Mouse (Mus musculus) MEL (cell line): ENCODE measurements around the gene Lrrc4b. TPM values are rescaled to one million over a fixed set of nuclear protein-coding genes. Genes with fewer than 3 reads are reported as not detected.

ENCODE experiments used
- DNase-seq: peaks from one replicate; pipeline ENCODE4 v3.0.0; 2011; ENCODE audit warnings: low read depth, low spot score
- H3K27ac ChIP-seq: 2 replicates; pipeline ENCODE4 v1.5.1; 2012; ENCODE audit warnings: low read depth, mild to moderate bottlenecking, control low read depth, low read length, moderate library complexity; ENCODE audit not compliant: control insufficient read depth
- H3K27me3 ChIP-seq, 2 experiments: fragments of 150-350 bp in 1 of 2; sonication (generic) in 1 of 2; 2 replicates each; pipeline ENCODE4 v1.6.1; 2012; ENCODE audit warnings: low read length in 2 of 2, mild to moderate bottlenecking in 2 of 2, improper control_type of control experiment in 1 of 2, moderate library complexity in 1 of 2; ENCODE audit not compliant: insufficient read depth in 2 of 2, control insufficient read depth in 1 of 2
- H3K36me3 ChIP-seq, 2 experiments: 2 replicates each; pipeline ENCODE4 v1.6.1; 2012 to 2014; ENCODE audit warnings: low read length in 2 of 2, improper control_type of control experiment in 1 of 2, inconsistent platforms in 1 of 2, mild to moderate bottlenecking in 1 of 2; ENCODE audit not compliant: insufficient read depth in 2 of 2, control insufficient read depth in 1 of 2
- H3K4me1 ChIP-seq, 2 experiments: fragments of 150-350 bp in 1 of 2; sonication (generic) in 1 of 2; 2 replicates each; pipeline ENCODE4 v1.6.1; 2012; ENCODE audit warnings: low read length in 2 of 2, improper control_type of control experiment in 1 of 2, mild to moderate bottlenecking in 1 of 2; ENCODE audit not compliant: insufficient read depth in 2 of 2, control insufficient read depth in 1 of 2
- H3K4me3 ChIP-seq, 2 experiments: fragments of 150-350 bp in 1 of 2; sonication (generic) in 1 of 2; 2 replicates each; pipeline ENCODE4 v1.5.1; 2012; ENCODE audit warnings: low read depth in 2 of 2, low read length in 2 of 2, mild to moderate bottlenecking in 2 of 2, moderate library complexity in 2 of 2, control low read depth in 1 of 2, improper control_type of control experiment in 1 of 2; ENCODE audit not compliant: control insufficient read depth in 1 of 2, insufficient read depth in 1 of 2
- H3K79me2 ChIP-seq: 2 replicates; pipeline ENCODE4 v1.6.1; 2012; ENCODE audit warnings: mild to moderate bottlenecking, low read length, moderate library complexity; ENCODE audit not compliant: control insufficient read depth, poor library complexity, insufficient read depth
- H3K9ac ChIP-seq: 2 replicates; pipeline ENCODE4 v1.6.1; 2012; ENCODE audit warnings: low read depth, mild to moderate bottlenecking, control low read depth, low read length, moderate library complexity; ENCODE audit not compliant: control insufficient read depth, poor library complexity, severe bottlenecking
- H3K9me3 ChIP-seq: fragments of 150-350 bp; sonication (generic); replicated peaks from 2 replicates; pipeline ENCODE4 v1.6.1; 2012; ENCODE audit warnings: mild to moderate bottlenecking, low read length, improper control_type of control experiment, moderate library complexity; ENCODE audit not compliant: insufficient read depth
- BHLHE40 ChIP-seq: IDR thresholded peaks from 2 replicates; pipeline ENCODE4 v1.6.1; 2012; ENCODE audit warnings: low read depth, mild to moderate bottlenecking, inconsistent platforms, low read length, improper control_type of control experiment, borderline replicate concordance
- E2F4 ChIP-seq: IDR thresholded peaks from 2 replicates; pipeline ENCODE4 v1.6.1; 2011; ENCODE audit warnings: low read depth, low read length, improper control_type of control experiment, borderline replicate concordance
- ELF1 ChIP-seq: IDR thresholded peaks from 2 replicates; pipeline ENCODE4 v1.6.1; 2014; ENCODE audit warnings: low read depth, mild to moderate bottlenecking, inconsistent platforms, low read length, improper control_type of control experiment, moderate library complexity
- EP300 ChIP-seq, 2 experiments: IDR thresholded peaks; 2 replicates each; pipeline ENCODE4 v1.6.1; 2011; ENCODE audit warnings: improper control_type of control experiment in 2 of 2, low read length in 2 of 2, low read depth in 1 of 2, mild to moderate bottlenecking in 1 of 2
- ETS1 ChIP-seq: IDR thresholded peaks from 2 replicates; pipeline ENCODE4 v1.6.1; 2012; ENCODE audit warnings: low read depth, mild to moderate bottlenecking, inconsistent platforms, low read length, improper control_type of control experiment, moderate library complexity
- GABPA ChIP-seq: IDR thresholded peaks from 2 replicates; pipeline ENCODE4 v1.6.1; 2012; ENCODE audit warnings: low read depth, mild to moderate bottlenecking, inconsistent platforms, low read length, improper control_type of control experiment, moderate library complexity
- GATA1 ChIP-seq: IDR thresholded peaks from 2 replicates; pipeline ENCODE4 v1.6.1; 2011; ENCODE audit warnings: low read depth, low read length, improper control_type of control experiment
- MAFK ChIP-seq: IDR thresholded peaks from 2 replicates; pipeline ENCODE4 v1.6.1; 2011; ENCODE audit warnings: low read depth, mild to moderate bottlenecking, low read length, improper control_type of control experiment, borderline replicate concordance
- MAX ChIP-seq: IDR thresholded peaks from 2 replicates; pipeline ENCODE4 v1.6.1; 2011; ENCODE audit warnings: low read length, improper control_type of control experiment
- MEF2A ChIP-seq: IDR thresholded peaks from 2 replicates; pipeline ENCODE4 v1.6.1; 2014; ENCODE audit warnings: low read depth, mild to moderate bottlenecking, inconsistent platforms, low read length, improper control_type of control experiment; ENCODE audit not compliant: poor library complexity, insufficient replicate concordance, severe bottlenecking; ENCODE audit errors: extremely low read depth
- NELFE ChIP-seq: IDR thresholded peaks from 2 replicates; pipeline ENCODE4 v1.6.1; 2011; ENCODE audit warnings: low read depth, low read length, improper control_type of control experiment
- NRF1 ChIP-seq: IDR thresholded peaks from 2 replicates; pipeline ENCODE4 v1.6.1; 2014; ENCODE audit warnings: low read depth, mild to moderate bottlenecking, inconsistent platforms, low read length, improper control_type of control experiment, moderate library complexity; ENCODE audit not compliant: poor library complexity, insufficient read depth, severe bottlenecking
- POLR2A ChIP-seq, 2 experiments: IDR thresholded peaks; 2 replicates each; pipeline ENCODE4 v1.6.1; 2011 to 2012; ENCODE audit warnings: low read length in 2 of 2, mild to moderate bottlenecking in 2 of 2, control low read depth in 1 of 2, improper control_type of control experiment in 1 of 2, low read depth in 1 of 2, moderate library complexity in 1 of 2; ENCODE audit not compliant: control insufficient read depth in 1 of 2, insufficient read depth in 1 of 2, poor library complexity in 1 of 2
- POLR2AphosphoS2 ChIP-seq: IDR thresholded peaks from 2 replicates; pipeline ENCODE4 v1.6.1; 2011; ENCODE audit warnings: low read length, improper control_type of control experiment
- RAD21 ChIP-seq: IDR thresholded peaks from 2 replicates; pipeline ENCODE4 v1.6.1; 2011; ENCODE audit warnings: mild to moderate bottlenecking, low read depth, low read length, improper control_type of control experiment
- RCOR1 ChIP-seq: IDR thresholded peaks from 2 replicates; pipeline ENCODE4 v1.6.1; 2012; ENCODE audit warnings: low read depth, mild to moderate bottlenecking, inconsistent platforms, low read length, improper control_type of control experiment
- SMC3 ChIP-seq: IDR thresholded peaks from 2 replicates; pipeline ENCODE4 v1.6.1; 2011; ENCODE audit warnings: low read depth, low read length, improper control_type of control experiment
- TAL1 ChIP-seq: IDR thresholded peaks from 2 replicates; pipeline ENCODE4 v1.6.1; 2012; ENCODE audit warnings: mild to moderate bottlenecking, inconsistent platforms, low read length, moderate library complexity, mixed read lengths
- TBP ChIP-seq: IDR thresholded peaks from 2 replicates; pipeline ENCODE4 v1.8.0; 2011; ENCODE audit warnings: low read depth, low read length, improper control_type of control experiment
- TCF12 ChIP-seq: IDR thresholded peaks from 2 replicates; pipeline ENCODE4 v1.6.1; 2014; ENCODE audit warnings: low read depth, mild to moderate bottlenecking, inconsistent platforms, low read length, improper control_type of control experiment, moderate library complexity
- UBTF ChIP-seq: IDR thresholded peaks from 2 replicates; pipeline ENCODE4 v1.6.1; 2012; ENCODE audit warnings: low read depth, mild to moderate bottlenecking, inconsistent platforms, low read length, improper control_type of control experiment, moderate library complexity, borderline replicate concordance; ENCODE audit not compliant: insufficient read depth
- USF2 ChIP-seq, 2 experiments: IDR thresholded peaks; 2 replicates each; pipeline ENCODE4 v1.6.1; 2011 to 2012; ENCODE audit warnings: improper control_type of control experiment in 2 of 2, low read length in 2 of 2, borderline replicate concordance in 1 of 2, inconsistent platforms in 1 of 2, low read depth in 1 of 2, mild to moderate bottlenecking in 1 of 2; ENCODE audit not compliant: insufficient read depth in 1 of 2
- ZMIZ1 ChIP-seq: IDR thresholded peaks from 2 replicates; pipeline ENCODE4 v1.6.1; 2012; ENCODE audit warnings: low read depth, mild to moderate bottlenecking, inconsistent platforms, low read length, improper control_type of control experiment, moderate library complexity
- polyA plus RNA-seq, 2 experiments: library from polyadenylated mRNA; stranded (reverse) in 1 of 2; unstranded in 1 of 2; fragments of >175 nt in 1 of 2; fragments of >200 nt in 1 of 2; gene quantifications; 2 replicates each; pipeline versions ENCODE4 v1.2.1 to v1.2.4; 2012; ENCODE audit warnings: low replicate concordance in 2 of 2, low read depth in 1 of 2; ENCODE audit not compliant: insufficient read length in 2 of 2, insufficient read depth in 1 of 2, missing spikeins in 1 of 2
- total RNA-seq: library from RNA; depleted of rRNA; stranded (reverse); fragments of 300-350 nt; gene quantifications from 2 replicates; pipeline ENCODE4 v1.2.3, GENCODE M21; 2012

Lrrc4b gene
- total and polyA plus RNA-seq, 3 experiments: 0.58 to 4.4 TPM; not detected in 1

DNA sequence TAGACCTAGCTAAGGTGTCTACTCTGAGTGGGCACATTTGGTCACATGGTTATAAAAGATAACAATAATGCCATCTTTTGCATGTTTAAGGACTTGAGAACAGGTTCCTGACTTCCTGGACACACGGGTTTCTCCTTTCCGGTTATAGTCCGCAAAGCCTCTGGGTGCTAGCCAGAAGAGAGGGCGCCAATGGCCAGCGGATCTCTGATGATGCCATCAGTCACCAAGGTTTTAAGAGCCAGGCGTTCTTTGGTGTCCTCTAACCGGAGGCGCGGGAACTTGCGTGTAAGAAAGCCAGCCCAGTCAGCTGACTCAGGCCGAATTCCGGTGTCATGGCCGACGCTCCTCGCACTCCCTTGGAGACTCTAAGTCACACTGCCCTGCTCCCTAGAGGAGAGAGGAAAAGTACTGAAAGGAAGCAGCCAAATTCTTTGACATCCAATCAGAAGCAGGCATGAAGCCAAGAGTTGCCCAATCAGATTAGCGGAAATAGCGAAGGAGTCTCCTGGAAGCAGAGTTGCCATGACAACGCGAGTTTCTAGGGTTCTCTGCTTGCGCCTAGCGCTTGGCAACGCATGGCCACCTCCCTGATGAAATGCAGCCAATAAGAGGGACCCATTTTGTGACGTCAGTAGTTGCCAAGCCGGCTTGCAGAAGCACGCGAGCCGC is 23.3 kb upstream of the Lrrc4b start (continued):
- TF ChIP-seq USF2 (IDR thresholded peaks at IDR 0.05; ENCODE audit: borderline replicate concordance in 1 of 2, insufficient read depth in 1 of 2, low read depth in 1 of 2, low read length in 2 of 2) (no peak), MEF2A (no peak), BHLHE40 (no peak), UBTF (no peak), POLR2AphosphoS2 (no peak), SMC3 (no peak), NELFE (no peak; the same call in 1 of the 2 replicates), ETS1 (no peak), MAX (peak; percentile 62; the same call in 1 of the 2 replicates), TAL1 (no peak), TBP (no peak), EP300 (IDR thresholded peaks at IDR 0.05; ENCODE audit: low read depth in 1 of 2, low read length in 2 of 2) (no peak), POLR2A (IDR thresholded peaks at IDR 0.05; ENCODE audit: control insufficient read depth in 1 of 2, insufficient read depth in 1 of 2, low read depth in 1 of 2, low read length in 2 of 2, poor library complexity in 1 of 2) (peak in 1 of 2 experiments; percentile 49; a peak in 1 of 4 replicates), RAD21 (no peak), ELF1 (peak; percentile 55), MAFK (no peak), GABPA (no peak)

DNA sequence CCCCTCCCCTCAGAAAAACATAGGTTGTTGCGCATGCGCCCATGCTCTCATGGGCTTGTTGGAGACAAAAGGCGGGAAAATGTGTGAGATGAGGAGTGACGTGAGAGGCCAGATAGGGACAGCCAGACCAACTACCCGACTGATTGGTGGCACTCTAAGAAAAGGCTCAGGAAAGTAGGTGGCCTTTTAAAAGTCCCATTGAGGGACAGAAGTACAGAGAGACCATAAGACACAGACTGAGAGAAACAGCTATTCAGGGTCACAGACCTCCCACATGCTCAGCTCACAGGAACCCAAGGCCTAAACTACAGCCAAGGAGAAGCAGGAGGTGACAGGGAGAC is 22.8 kb upstream of the Lrrc4b start:
- peaks cover 0 to 9% of the 10 kb centered on the region in 2 experiments; a peak in 2 of 4 replicates for H3K4me1 ChIP-seq
- peaks cover 0 to 2% of the 10 kb centered on the region in 2 experiments; a peak in 1 of 4 replicates for H3K36me3 ChIP-seq
- H3K9me3 ChIP-seq: no peaks in the 10 kb centered on the region
- H3K27ac ChIP-seq: no peak overlapping the region
- DNase-seq: no peak
- H3K9ac ChIP-seq: no peak overlapping the region
- H3K27me3 ChIP-seq: no peaks in the 10 kb centered on the region
- H3K4me3 ChIP-seq: no peak overlapping the region
- H3K79me2 ChIP-seq: no peaks in the 10 kb centered on the region
- TF ChIP-seq TCF12 (no peak), SMC3 (no peak), UBTF (no peak), RCOR1 (no peak), NELFE (no peak), BHLHE40 (no peak), ZMIZ1 (no peak), GATA1 (no peak), ETS1 (no peak), E2F4 (0 out of 2 replicates have a peak, but pooled peaks have one; percentile 59), POLR2A (IDR thresholded peaks at IDR 0.05; ENCODE audit: control insufficient read depth in 1 of 2, insufficient read depth in 1 of 2, low read depth in 1 of 2, low read length in 2 of 2, poor library complexity in 1 of 2) (no peak), MEF2A (no peak), NRF1 (peak; percentile 74), MAX (peak; percentile 48)
